Mouse (Mus musculus) A20 (cell line): ENCODE data around the gene Otop3.
"Not testable (repeated sequence)": the region's sequence is repeated elsewhere in the genome, so short reads cannot be mapped to it uniquely, and the experiment has no call there.

Experiments
- DNase-seq: peaks from one replicate; pipeline ENCODE4 v3.0.0-alpha.2; 2011; ENCODE audit warnings: low read depth, low spot score

Gene Otop3

GRCm38 (mm10) chr11:115366039-115366705 is 31.6 kb downstream of the Otop3 start:
- DNase-seq = no peak

- DNase-seq = no peak
Observed at GRCm38 (mm10) chr11:115366706-115367394, 32.3 kb downstream of the Otop3 start.

GRCm38 (mm10) chr11:115367395-115367944 is 32.9 kb downstream of the Otop3 start, which contains the start of gene Hid1:
Gene Hid1 (minus strand): TSS chr11:115367756.
- DNase-seq = peak; percentile 83

GRCm38 (mm10) chr11:115370368-115370767 is 35.8 kb downstream of the Otop3 start:
- no peak for DNase-seq

- no peak for DNase-seq
Observed at GRCm38 (mm10) chr11:115371354-115371753, 36.8 kb downstream of the Otop3 start.

GRCm38 (mm10) chr11:115372015-115372414 is 37.5 kb downstream of the Otop3 start:
- no peak for DNase-seq

- no peak for DNase-seq
Observed at GRCm38 (mm10) chr11:115372737-115373136, 38.2 kb downstream of the Otop3 start.

GRCm38 (mm10) chr11:115373805-115374694 is 39.5 kb downstream of the Otop3 start:
- no peak for DNase-seq

- DNase-seq = no peak
Observed at GRCm38 (mm10) chr11:115374695-115375425, 40.3 kb downstream of the Otop3 start.

GRCm38 (mm10) chr11:115376722-115377121 is 42.2 kb downstream of the Otop3 start:
- no peak for DNase-seq

- DNase-seq = no peak
Observed at GRCm38 (mm10) chr11:115377254-115377653, 42.7 kb downstream of the Otop3 start.

- no peak for DNase-seq
Observed at GRCm38 (mm10) chr11:115377854-115378253, 43.3 kb downstream of the Otop3 start.

GRCm38 (mm10) chr11:115381276-115381675 is 46.7 kb downstream of the Otop3 start:
- no peak for DNase-seq

GRCm38 (mm10) chr11:115381743-115382539 is 47.4 kb downstream of the Otop3 start, which contains the start of gene Cdr2l:
Gene Cdr2l (plus strand): TSS chr11:115381916.
- no peak for DNase-seq

GRCm38 (mm10) chr11:115382891-115383290 is 48.4 kb downstream of the Otop3 start:
- DNase-seq = no peak

GRCm38 (mm10) chr11:115383701-115384474 is 49.4 kb downstream of the Otop3 start:
- DNase-seq = no peak

GRCm38 (mm10) chr11:115384587-115384986 is 50.1 kb downstream of the Otop3 start:
- no peak for DNase-seq

GRCm38 (mm10) chr11:115386859-115387258 is 52.3 kb downstream of the Otop3 start:
- DNase-seq = not testable (repeated sequence)

GRCm38 (mm10) chr11:115391358-115391757 is 56.8 kb downstream of the Otop3 start:
- DNase-seq = no peak
